Mouse (Mus musculus) liver, embryonic 14.5 days (tissue): ENCODE results near the gene Nectin2.

ENCODE experiments used
- CTCF ChIP-seq: IDR thresholded peaks from 2 replicates; pipeline ENCODE4 v1.5.1; 2016; ENCODE audit warnings: antibody characterized with exemption, low read depth, control low read depth
- EP300 ChIP-seq: IDR thresholded peaks from 2 replicates; pipeline ENCODE4 v1.6.1; 2016; ENCODE audit warnings: antibody characterized with exemption, low read depth

DNA sequence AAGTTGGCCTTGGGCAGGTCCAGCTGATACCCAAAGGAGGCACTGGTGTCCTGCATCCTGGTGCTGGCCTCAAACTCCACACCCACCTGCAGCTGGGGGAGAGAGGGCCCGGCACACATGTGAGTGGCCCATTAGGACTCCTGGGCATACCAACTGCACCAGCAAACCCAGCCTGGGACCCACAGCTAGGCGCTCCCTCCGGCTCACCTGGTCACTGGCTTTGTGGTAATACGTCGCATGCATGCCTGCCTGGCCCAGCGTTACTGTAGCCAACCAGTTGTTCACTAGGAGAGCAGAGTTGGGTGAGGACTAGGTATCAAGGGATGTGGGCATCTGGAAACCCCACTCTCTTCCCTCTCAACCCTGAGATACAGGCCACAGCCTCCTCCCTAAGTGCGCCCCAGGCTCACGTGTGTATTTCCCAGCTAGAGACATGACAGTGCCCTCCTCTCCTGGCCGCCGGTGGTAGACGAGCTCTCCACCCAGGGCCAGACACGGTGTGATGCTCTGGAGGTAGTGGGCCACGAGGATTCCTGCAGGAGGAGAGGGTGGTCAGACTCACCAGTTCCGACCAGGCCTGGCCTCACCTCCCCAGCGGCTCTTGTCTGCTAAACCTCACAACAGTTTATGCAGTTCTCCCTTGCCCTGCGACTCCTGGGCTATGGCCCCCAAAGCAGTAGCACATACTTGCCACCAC, 47.3 kb downstream of the Nectin2 start:
- TF ChIP-seq CTCF (no peak), EP300 (no peak)
